Mouse (Mus musculus): ENCODE results near the gene Ina.

- TF ChIP-seq CTCF (IDR thresholded peaks at IDR 0.05; ENCODE audit: extremely low read depth, insufficient read depth, low read length) (no peak), POLR2A (IDR thresholded peaks at IDR 0.05; ENCODE audit: extremely low read depth, insufficient read depth, low read length) (no peak)
Measured at GRCm38 (mm10) chr19:47043608-47044007, 29.1 kb downstream of the Ina start.
